ENCODE assay signal across 26 mouse cellular contexts in genomic region chr5:8082800-8083509, GRCm38 (mm10). TPM values are rescaled to one million over a fixed set of nuclear protein-coding genes. Genes with fewer than 3 reads are reported as not detected.
A peak's percentile ranks its signal among the peaks of the same experiment; 100 is the strongest.
DNase-seq lines count a peak whose midpoint lies in the region; ATAC-seq and TF ChIP-seq lines count a peak whose summit lies in the region.
"Had no signal": no experiment of that assay in that cellular context is flagged by ENCODE, and none has a peak within 500 bp of the region (broad histone marks: within the 10 kb centered on the region; RNA-seq: fewer than 3 reads in every experiment).

No protein-coding gene starts in this region.

- H3K4me2 ChIP-seq in heart, embryonic 11.5 days, result peak overlapping the region; percentile 7; the same call in 1 of the 2 replicates
- H3K4me2 ChIP-seq in heart, postnatal 0 days (ENCODE audit: low read depth, low read length), result peak overlapping the region; percentile 20
- H3K4me2 ChIP-seq in liver, embryonic 15.5 days, result no peak overlapping the region
- H3K4me2 ChIP-seq: forebrain, embryonic 13.5 days; hindbrain, embryonic 15.5 days; midbrain, embryonic 12.5 days; neural tube, embryonic 15.5 days; stomach, embryonic 15.5 days had no signal

- peak overlapping the region; percentile 43 for H3K27ac ChIP-seq in heart, embryonic 11.5 days (ENCODE audit: low read depth, low read length)
- H3K27ac ChIP-seq in heart, postnatal 0 days (ENCODE audit: low read depth), result peak overlapping the region; percentile 31
- no peak overlapping the region for H3K27ac ChIP-seq in liver, embryonic 15.5 days (replicated peaks)
- H3K27ac ChIP-seq: forebrain, embryonic 13.5 days; hindbrain, embryonic 10.5 days; hindbrain, embryonic 15.5 days; midbrain, embryonic 12.5 days; neural tube, embryonic 15.5 days; stomach, embryonic 15.5 days had no signal

- no peak for TF ChIP-seq EP300 in heart, postnatal 0 days (IDR thresholded peaks at IDR 0.05; ENCODE audit: low read depth)

- H3K4me3 ChIP-seq in heart, embryonic 11.5 days (ENCODE audit: low read depth, low read length), result no peak overlapping the region
- no peak overlapping the region for H3K4me3 ChIP-seq in heart, postnatal 0 days (ENCODE audit: low read depth, low read length)
- no peak overlapping the region for H3K4me3 ChIP-seq in liver, embryonic 15.5 days (replicated peaks)
- H3K4me3 ChIP-seq: forebrain, embryonic 13.5 days; hindbrain, embryonic 10.5 days; hindbrain, embryonic 15.5 days; midbrain, embryonic 12.5 days; neural tube, embryonic 15.5 days; stomach, embryonic 15.5 days had no signal

- no peak for TF ChIP-seq CTCF in heart, postnatal 0 days (IDR thresholded peaks at IDR 0.05; ENCODE audit: low read depth)

- H3K36me3 ChIP-seq in heart, embryonic 11.5 days (ENCODE audit: control insufficient read depth, insufficient read depth, low read length), result no peaks in the 10 kb centered on the region
- no peaks in the 10 kb centered on the region for H3K36me3 ChIP-seq in heart, postnatal 0 days (replicated peaks; ENCODE audit: control insufficient read depth, insufficient read depth, low read length)
- no peaks in the 10 kb centered on the region for H3K36me3 ChIP-seq in liver, embryonic 15.5 days (replicated peaks)
- H3K36me3 ChIP-seq: G1E; hindbrain, embryonic 10.5 days; midbrain, embryonic 12.5 days; stomach, embryonic 15.5 days had no signal

- no peak overlapping the region for H3K9ac ChIP-seq in heart, embryonic 11.5 days (ENCODE audit: low read depth, low read length)
- 0 out of 2 replicates have a peak overlapping the region, but pooled peaks have one; percentile 12 for H3K9ac ChIP-seq in heart, postnatal 0 days (replicated peaks; ENCODE audit: low read depth, low read length)
- H3K9ac ChIP-seq in liver, embryonic 15.5 days, result no peak overlapping the region
- H3K9ac ChIP-seq: forebrain, embryonic 13.5 days; hindbrain, embryonic 15.5 days; midbrain, embryonic 12.5 days; neural tube, embryonic 15.5 days; stomach, embryonic 15.5 days had no signal

- DNase-seq in heart, postnatal 25 days (ENCODE audit: low spot score), result no peak
- no peak for DNase-seq in heart, postnatal 0 days (ENCODE audit: low spot score)
- DNase-seq in heart, postnatal 4 days, result no peak
- no peak for DNase-seq in lung, postnatal 14 days
- DNase-seq in kidney, postnatal 36 days, result no peak
- DNase-seq: adrenal gland, adult 8-10 months; cerebellum, adult 2 months; cerebellum, postnatal 14 days; gastrocnemius, postnatal 10 days; kidney, adult 11 months; kidney, postnatal 14 days; lung, postnatal 4 days; retina, postnatal 1 day; right cerebral cortex, postnatal 14 days; thymus, postnatal 25 days had no signal

- no peaks in the 10 kb centered on the region for H3K9me3 ChIP-seq in heart, embryonic 11.5 days (replicated peaks; ENCODE audit: control insufficient read depth, low read length)
- H3K9me3 ChIP-seq in heart, postnatal 0 days (replicated peaks; ENCODE audit: control insufficient read depth, low read length), result no peaks in the 10 kb centered on the region
- no peaks in the 10 kb centered on the region for H3K9me3 ChIP-seq in liver, embryonic 15.5 days (replicated peaks)
- H3K9me3 ChIP-seq: forebrain, embryonic 13.5 days; G1E; hindbrain, embryonic 10.5 days; hindbrain, embryonic 15.5 days; midbrain, embryonic 12.5 days; neural tube, embryonic 15.5 days; stomach, embryonic 15.5 days had no signal

- no peaks in the 10 kb centered on the region for H3K27me3 ChIP-seq in heart, embryonic 11.5 days (ENCODE audit: control insufficient read depth, insufficient read depth, low read length)
- H3K27me3 ChIP-seq in heart, postnatal 0 days (ENCODE audit: control insufficient read depth, insufficient read depth, low read length), result no peaks in the 10 kb centered on the region
- H3K27me3 ChIP-seq in liver, embryonic 15.5 days, result no peaks in the 10 kb centered on the region
- H3K27me3 ChIP-seq: forebrain, embryonic 13.5 days; hindbrain, embryonic 15.5 days; midbrain, embryonic 12.5 days; neural tube, embryonic 15.5 days; stomach, embryonic 15.5 days had no signal

- ATAC-seq in heart, embryonic 11.5 days (replicated peaks; ENCODE audit: insufficient number of reproducible peaks, low FRiP score, low TSS enrichment), result peak; percentile 39; the same call in 1 of the 2 replicates
- peak; percentile 58 for ATAC-seq in heart, postnatal 0 days (ENCODE audit: insufficient read depth, low read depth)
- peak; percentile 48 for ATAC-seq in granulocyte monocyte progenitor cell, adult 5-6 weeks (replicated peaks; ENCODE audit: poor library complexity, severe bottlenecking)
- peak; percentile 18; the same call in 1 of the 2 replicates for ATAC-seq in liver, embryonic 15.5 days (ENCODE audit: insufficient read depth)
- ATAC-seq: forebrain, embryonic 13.5 days; inflammation-experienced regulatory T-cells, adult 6 months had no signal

- H3K4me1 ChIP-seq in heart, embryonic 11.5 days (ENCODE audit: control insufficient read depth, insufficient read depth, low read length), result no peaks in the 10 kb centered on the region
- no peaks in the 10 kb centered on the region for H3K4me1 ChIP-seq in heart, postnatal 0 days (ENCODE audit: control insufficient read depth, insufficient read depth)
- no peaks in the 10 kb centered on the region for H3K4me1 ChIP-seq in liver, embryonic 15.5 days (replicated peaks)
- H3K4me1 ChIP-seq: forebrain, embryonic 13.5 days; hindbrain, embryonic 10.5 days; hindbrain, embryonic 15.5 days; midbrain, embryonic 12.5 days; neural tube, embryonic 15.5 days; stomach, embryonic 15.5 days had no signal

- WGBS in heart, embryonic 11.5 days (ENCODE audit: insufficient replicate concordance), result 60% methylated on average over 20 of the region's 20 CpGs
- WGBS in heart, postnatal 0 days, result 55% methylated on average over 20 of the region's 20 CpGs
- 52% methylated on average over 20 of the region's 20 CpGs for WGBS in liver, embryonic 15.5 days (ENCODE audit: insufficient replicate concordance)

- intact Hi-C loops in heart, postnatal 25 days (cut with DNase I), result no loop called here

RNA-seq across cellular contexts. Expression of gene Sri, which starts 37.1 kb away (rescaled TPM):
- 263 and 279 TPM in 2 replicates for polyA plus RNA-seq in heart, embryonic 11.5 days (2014; fragmentation: Nextera tagmentation; extraction: Ambion mirVana)
- 100 to 1,000 TPM in 1 of 2 experiments, 10 to 100 TPM in 1; 94.2 to 108 TPM for total RNA-seq in heart, postnatal 25 days (2021)
- total RNA-seq in heart, postnatal 0 days (2014; rRNA removed; ENCODE audit: low replicate concordance), result 136 and 152 TPM in 2 replicates
- 258 and 265 TPM in 2 replicates for polyA plus RNA-seq in heart, postnatal 0 days (2015; fragmentation: Nextera tagmentation; extraction: Ambion mirVana)
- total RNA-seq in heart, postnatal 4 days (2021), result 100 to 1,000 TPM; 155 to 157 TPM
- total RNA-seq in granulocyte monocyte progenitor cell, adult 5-6 weeks (2014; fragmentation: Nextera tagmentation), result 120 and 174 TPM in 2 replicates
- 124 and 125 TPM in 2 replicates for total RNA-seq in granulocyte monocyte progenitor cell, adult 5-6 weeks (2017)
- 192 and 207 TPM in 2 replicates for polyA plus RNA-seq in liver, embryonic 15.5 days (2015; fragmentation: Nextera tagmentation; extraction: Ambion mirVana)
